8 mouse cellular contexts compared by ENCODE assay signal in the genomic region with DNA sequence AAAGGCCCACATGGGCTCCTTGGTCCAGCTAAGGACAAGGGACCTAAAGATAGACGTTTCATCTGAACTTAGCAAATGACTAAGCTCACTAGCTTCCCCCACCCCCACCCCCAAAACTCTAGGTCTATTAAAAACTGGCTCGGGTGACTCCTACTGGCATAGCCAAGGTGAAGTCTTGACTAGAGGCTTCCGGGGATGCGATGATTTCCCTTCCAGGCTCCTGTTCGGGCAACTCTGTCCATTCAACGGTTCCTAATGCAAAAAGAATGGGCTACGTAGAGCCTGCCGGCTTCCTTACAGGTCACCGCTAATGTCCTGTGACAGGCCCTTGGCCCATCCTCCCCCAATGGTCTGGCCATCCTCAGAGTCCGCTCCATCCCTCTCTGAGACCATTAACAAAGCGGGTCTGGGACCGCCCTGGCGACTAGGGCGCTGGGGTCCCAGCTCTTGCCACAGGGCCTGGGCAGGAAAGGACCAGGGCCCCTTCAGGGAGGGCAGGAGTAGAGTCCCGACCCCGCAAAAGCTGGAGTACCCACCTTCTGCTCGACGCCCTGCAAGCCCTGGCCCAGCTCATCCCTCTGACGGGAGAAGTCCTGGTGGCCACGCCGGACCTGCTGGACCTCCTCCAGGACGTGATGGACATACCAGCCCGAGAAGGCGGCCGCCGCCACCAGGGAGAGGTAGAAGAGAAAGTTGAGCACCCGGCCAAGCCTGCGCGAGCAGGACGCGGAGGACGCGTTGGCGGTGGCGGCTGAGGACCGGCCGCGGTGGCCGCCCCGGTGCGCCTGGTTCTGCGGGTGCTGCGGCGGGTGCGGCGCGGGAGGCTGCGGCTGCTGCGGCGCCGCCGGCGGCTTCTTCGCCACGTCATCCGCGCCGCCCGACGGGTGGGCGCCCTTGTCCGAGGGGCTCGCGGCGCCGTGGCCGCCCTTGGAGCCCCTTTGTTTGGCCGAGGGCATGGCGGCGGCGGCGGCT. TPM values are rescaled to one million over a fixed set of nuclear protein-coding genes. Genes with fewer than 3 reads are reported as not detected.
A peak's percentile ranks its signal among the peaks of the same experiment; 100 is the strongest.
DNase-seq lines count a peak whose midpoint lies in the region; ATAC-seq lines count a peak whose summit lies in the region.

No protein-coding gene starts in this region.

- H3K27ac ChIP-seq in intestine, embryonic 14.5 days (ENCODE audit: low read depth), result peak overlapping the region; percentile 81
- H3K27ac ChIP-seq in liver, embryonic 12.5 days, result peak overlapping the region; percentile 67
- peak overlapping the region; percentile 90 for H3K27ac ChIP-seq in neural tube, embryonic 11.5 days (ENCODE audit: low read depth, low read length)

- H3K4me3 ChIP-seq in intestine, embryonic 14.5 days (ENCODE audit: low read depth, low read length), result peak overlapping the region; percentile 90
- peak overlapping the region; percentile 66 for H3K4me3 ChIP-seq in liver, embryonic 12.5 days
- peak overlapping the region; percentile 93 for H3K4me3 ChIP-seq in neural tube, embryonic 11.5 days (ENCODE audit: low read depth, low read length)

- peak overlapping the region; percentile 67 for H3K4me2 ChIP-seq in intestine, embryonic 14.5 days (ENCODE audit: low read length)
- H3K4me2 ChIP-seq in liver, embryonic 12.5 days, result peak overlapping the region; percentile 73
- peak overlapping the region; percentile 57 for H3K4me2 ChIP-seq in neural tube, embryonic 11.5 days (ENCODE audit: low read depth)

- peaks cover 13% of the 10 kb centered on the region for H3K36me3 ChIP-seq in intestine, embryonic 14.5 days (ENCODE audit: control insufficient read depth, insufficient read depth, low read length)
- peaks cover 4% of the 10 kb centered on the region; the same call in 1 of the 2 replicates for H3K36me3 ChIP-seq in liver, embryonic 12.5 days
- peaks cover 6% of the 10 kb centered on the region for H3K36me3 ChIP-seq in neural tube, embryonic 11.5 days (ENCODE audit: control insufficient read depth, insufficient read depth, low read length)

- WGBS in intestine, embryonic 14.5 days, result under 1% methylated on average over 58 of the region's 72 CpGs
- 3% methylated on average over 66 of the region's 72 CpGs for WGBS in liver, embryonic 12.5 days (ENCODE audit: insufficient replicate concordance)
- WGBS in neural tube, embryonic 11.5 days, result under 1% methylated on average over 68 of the region's 72 CpGs

- H3K9ac ChIP-seq in intestine, embryonic 14.5 days (ENCODE audit: low read length), result peak overlapping the region; percentile 90
- H3K9ac ChIP-seq in liver, embryonic 12.5 days, result peak overlapping the region; percentile 72
- H3K9ac ChIP-seq in neural tube, embryonic 11.5 days (ENCODE audit: low read length), result peak overlapping the region; percentile 98

- H3K4me1 ChIP-seq in intestine, embryonic 14.5 days (replicated peaks; ENCODE audit: control insufficient read depth, insufficient read depth, low read length), result peaks cover 23% of the 10 kb centered on the region
- peaks cover 33% of the 10 kb centered on the region for H3K4me1 ChIP-seq in liver, embryonic 12.5 days
- H3K4me1 ChIP-seq in neural tube, embryonic 11.5 days (ENCODE audit: control insufficient read depth, insufficient read depth, low read length), result peaks cover 17% of the 10 kb centered on the region

- DNase-seq in spleen, postnatal 10 days (ENCODE audit: low spot score in 2 of 2), result peak; percentile 31 to 49
- DNase-seq in spleen, postnatal 14 days (ENCODE audit: low spot score in 2 of 2), result no peak
- DNase-seq in cerebellum, postnatal 4 days (ENCODE audit: low spot score in 2 of 2), result peak; percentile 40 to 68
- DNase-seq in gastrocnemius, postnatal 25 days, result peak; percentile 62
- peak; percentile 83 for DNase-seq in intestine, embryonic 14.5 days (ENCODE audit: low spot score)
- DNase-seq in neural tube, embryonic 11.5 days (ENCODE audit: low spot score), result peak; percentile 68
- peak; percentile 44 for DNase-seq in thymus, postnatal 4 days

- no peaks in the 10 kb centered on the region for H3K27me3 ChIP-seq in intestine, embryonic 14.5 days (replicated peaks; ENCODE audit: control insufficient read depth, insufficient read depth, low read length)
- peaks cover 72% of the 10 kb centered on the region for H3K27me3 ChIP-seq in liver, embryonic 12.5 days (replicated peaks)
- H3K27me3 ChIP-seq in neural tube, embryonic 11.5 days (ENCODE audit: control insufficient read depth, insufficient read depth, low read length), result no peaks in the 10 kb centered on the region

- ATAC-seq in intestine, embryonic 14.5 days (replicated peaks; ENCODE audit: low FRiP score, low TSS enrichment, low read depth), result peak; percentile 44; the same call in 1 of the 2 replicates
- ATAC-seq in liver, embryonic 12.5 days, result peak; percentile 16; the same call in 1 of the 2 replicates
- ATAC-seq in neural tube, embryonic 11.5 days (ENCODE audit: insufficient read depth, low FRiP score, low TSS enrichment), result peak; percentile 39

- H3K9me3 ChIP-seq in intestine, embryonic 14.5 days (ENCODE audit: control insufficient read depth, low read length), result no peaks in the 10 kb centered on the region
- H3K9me3 ChIP-seq in liver, embryonic 12.5 days (replicated peaks), result no peaks in the 10 kb centered on the region
- H3K9me3 ChIP-seq in neural tube, embryonic 11.5 days (ENCODE audit: control insufficient read depth, low read length), result no peaks in the 10 kb centered on the region

RNA-seq across cellular contexts. Expression of a gene that starts 0.7 kb away (rescaled TPM):
- 10 to 100 TPM; 15.5 to 16.3 TPM for total RNA-seq in gastrocnemius, postnatal 25 days (2021)
- 69.9 and 82.2 TPM in 2 replicates for polyA plus RNA-seq in intestine, embryonic 14.5 days (2014; fragmentation: Nextera tagmentation; extraction: Ambion mirVana)
- 26.0 and 28.8 TPM in 2 replicates for polyA plus RNA-seq in liver, embryonic 12.5 days (2016; fragmentation: Nextera tagmentation; extraction: Ambion mirVana)
- polyA plus RNA-seq in neural tube, embryonic 11.5 days (2014; fragmentation: Nextera tagmentation; extraction: Ambion mirVana), result 90.0 and 91.2 TPM in 2 replicates

RNA-seq across cellular contexts. Expression of a gene that starts 43.2 kb away (rescaled TPM):
- total RNA-seq in gastrocnemius, postnatal 25 days (2021), result 10 to 100 TPM; 39.2 to 47.0 TPM
- 9.8 and 11.2 TPM in 2 replicates for polyA plus RNA-seq in intestine, embryonic 14.5 days (2014; fragmentation: Nextera tagmentation; extraction: Ambion mirVana)
- 28.1 and 28.7 TPM in 2 replicates for polyA plus RNA-seq in liver, embryonic 12.5 days (2016; fragmentation: Nextera tagmentation; extraction: Ambion mirVana)
- 11.6 and 13.5 TPM in 2 replicates for polyA plus RNA-seq in neural tube, embryonic 11.5 days (2014; fragmentation: Nextera tagmentation; extraction: Ambion mirVana)

Comparison
In these comparisons a context has a peak if more than half of its experiments do, and no peak if none do; other contexts are left out.
1. DNase-seq: peak in spleen, postnatal 10 days (2 of 2), cerebellum, postnatal 4 days (2 of 2), gastrocnemius, postnatal 25 days (single experiment), intestine, embryonic 14.5 days (single experiment), neural tube, embryonic 11.5 days (single experiment) and thymus, postnatal 4 days (single experiment); none in spleen, postnatal 14 days (0 of 2).
2. Peak in every context shown above with its lines, with median percentiles within 50 percentile points of each other: ATAC-seq, H3K27ac ChIP-seq, H3K4me2 ChIP-seq, H3K4me3 ChIP-seq and H3K9ac ChIP-seq.